Mouse (Mus musculus) large intestine, adult 2 months (tissue): ENCODE results near the gene March9. TPM values are rescaled to one million over a fixed set of nuclear protein-coding genes. Genes with fewer than 3 reads are reported as not detected.

ENCODE experiments used
- DNase-seq: peaks from one replicate; pipeline ENCODE4 v3.0.0-alpha.2; 2012; ENCODE audit warnings: low read depth, low spot score
- WGBS: fragments of 180-500 bp; shearing (Covaris S2); methylation state at CpG from one replicate; pipeline ENCODE4 v1.1.7; 2018; 5-methylcytosine and 5-hydroxymethylcytosine counted together
- polyA plus RNA-seq: library from polyadenylated mRNA; depleted of rRNA; stranded (reverse); fragments of >200 nt; gene quantifications from 2 replicates; pipeline ENCODE4 v1.2.3, GENCODE M21; 2012; rRNA removed

The March9 gene
- polyA plus RNA-seq, 1 experiment, result 3.5 TPM

DNA sequence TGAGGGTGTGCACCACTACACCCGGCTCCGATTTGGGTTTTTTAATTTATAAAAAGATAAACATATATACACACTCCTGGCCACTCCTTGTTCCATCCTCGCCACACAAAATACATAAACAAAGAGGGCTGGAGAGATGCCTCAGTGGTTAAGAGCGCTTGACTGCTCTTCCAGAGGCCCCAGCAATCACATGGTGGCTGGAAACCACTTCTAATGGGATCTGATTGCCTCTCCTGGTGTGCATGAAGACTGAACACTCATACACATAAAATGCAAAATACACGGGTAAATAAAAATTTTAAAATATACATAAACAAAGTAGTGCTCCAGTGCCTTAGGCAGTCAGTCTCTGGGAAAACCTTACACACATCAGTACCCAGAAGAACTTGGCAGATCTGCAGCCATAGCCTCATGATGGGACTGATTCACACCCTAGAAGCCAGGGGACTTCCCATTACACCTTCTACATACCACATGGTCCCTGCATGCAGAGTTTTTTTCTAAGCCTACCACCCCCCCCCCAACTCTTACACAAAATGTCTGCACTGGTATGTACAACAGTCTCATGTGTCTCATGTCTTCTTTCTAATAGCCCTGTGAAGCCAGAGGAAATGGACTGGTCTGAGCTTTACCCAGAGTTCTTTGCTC lies 17.4 kb downstream of the March9 start:
- WGBS, result 5% methylated on average over 5 of the region's 5 CpGs
- DNase-seq, result no peak

DNA sequence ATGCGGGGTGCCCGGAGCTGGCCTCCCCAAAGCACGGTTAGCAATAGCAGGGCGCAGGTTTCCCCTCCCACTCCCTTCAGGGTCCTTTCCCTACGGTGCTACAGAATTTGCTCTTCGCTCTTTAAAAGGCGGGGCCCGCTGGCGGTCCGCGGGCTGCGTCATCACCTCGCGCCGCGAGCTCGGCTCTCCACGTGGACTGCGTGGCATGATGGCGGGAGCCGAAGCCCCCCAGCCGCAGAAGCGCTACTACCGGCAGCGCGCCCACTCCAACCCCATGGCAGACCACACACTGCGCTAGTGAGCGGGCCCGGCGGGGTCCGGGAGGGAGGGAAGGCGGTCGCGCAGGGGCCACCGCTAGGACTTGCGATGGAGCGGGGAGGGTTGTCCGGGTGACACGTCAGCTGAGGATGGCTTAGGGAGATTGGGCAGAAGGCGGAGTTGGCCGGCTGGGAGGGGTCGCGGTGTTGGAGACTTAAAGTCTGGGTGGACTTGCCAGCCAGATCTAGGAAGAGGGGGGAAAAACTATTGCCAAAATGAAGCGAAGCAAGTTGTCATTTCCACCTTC lies 18.1 kb downstream of the March9 start:
- WGBS, result under 1% methylated on average over 44 of the region's 44 CpGs
- DNase-seq, result no peak

DNA sequence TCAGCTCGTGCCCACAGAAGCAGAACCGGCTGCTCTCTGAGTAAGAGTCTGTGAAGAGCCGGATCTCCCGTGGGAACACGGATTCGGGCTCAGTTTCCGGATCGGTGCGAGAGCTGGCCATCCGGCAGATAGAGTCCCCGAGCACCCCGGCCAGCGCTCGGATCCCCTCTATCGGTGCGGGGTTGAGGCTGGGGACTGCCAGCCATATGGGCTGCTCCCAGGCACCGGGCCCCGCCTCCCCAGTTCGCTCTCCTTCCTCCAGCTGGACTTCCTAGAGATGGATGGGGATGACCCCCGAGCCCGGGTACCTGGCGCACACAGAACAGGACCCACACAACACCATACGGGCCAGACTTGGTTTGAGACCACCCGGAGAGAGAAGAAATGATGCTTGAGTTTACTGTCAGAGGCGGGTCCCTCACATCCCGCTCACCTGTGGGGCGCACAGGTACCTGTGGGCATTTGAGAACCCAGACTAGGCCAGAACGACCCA lies 18.7 kb downstream of the March9 start, which contains the start of the genes Mettl1 and Eef1akmt3:
Gene Mettl1 (plus strand): TSS at position 141 of the 493 bp plus-strand sequence.
Gene Eef1akmt3 (minus strand): TSS at position 240 of the 493 bp plus-strand sequence.
- DNase-seq, result no peak
- WGBS, result under 1% methylated on average over 28 of the region's 28 CpGs

DNA sequence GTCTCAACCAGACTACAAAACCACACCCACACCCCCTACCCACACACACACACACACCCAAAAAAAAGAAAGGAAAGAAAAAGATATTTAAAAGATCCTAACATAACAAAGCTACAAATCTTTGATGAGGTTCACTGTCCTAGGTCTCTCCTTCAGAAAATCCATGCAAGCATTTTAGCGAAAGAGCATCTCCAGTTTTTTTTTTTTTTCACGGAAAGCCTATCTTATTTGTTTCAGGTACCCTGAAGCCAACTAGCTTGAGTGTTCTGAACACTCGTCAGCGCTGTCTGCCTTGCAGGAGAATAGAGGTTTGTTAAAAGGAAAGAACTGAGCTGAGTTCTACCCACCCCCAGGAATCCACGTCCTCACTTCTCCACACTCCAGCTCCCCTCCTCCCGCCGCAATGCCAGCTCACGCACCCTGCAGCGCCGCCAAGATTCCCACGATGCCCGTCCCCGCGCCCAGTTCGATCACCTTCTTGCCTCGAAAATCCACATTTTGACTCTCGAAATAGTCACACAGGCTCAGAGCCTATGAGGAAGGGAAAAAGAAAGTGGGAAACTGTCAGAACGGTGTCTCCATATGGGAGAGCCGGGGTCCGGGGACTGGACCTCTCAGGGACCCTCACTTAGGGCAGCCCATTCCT lies 19.3 kb downstream of the March9 start:
- 3% methylated on average over 20 of the region's 20 CpGs for WGBS

DNA sequence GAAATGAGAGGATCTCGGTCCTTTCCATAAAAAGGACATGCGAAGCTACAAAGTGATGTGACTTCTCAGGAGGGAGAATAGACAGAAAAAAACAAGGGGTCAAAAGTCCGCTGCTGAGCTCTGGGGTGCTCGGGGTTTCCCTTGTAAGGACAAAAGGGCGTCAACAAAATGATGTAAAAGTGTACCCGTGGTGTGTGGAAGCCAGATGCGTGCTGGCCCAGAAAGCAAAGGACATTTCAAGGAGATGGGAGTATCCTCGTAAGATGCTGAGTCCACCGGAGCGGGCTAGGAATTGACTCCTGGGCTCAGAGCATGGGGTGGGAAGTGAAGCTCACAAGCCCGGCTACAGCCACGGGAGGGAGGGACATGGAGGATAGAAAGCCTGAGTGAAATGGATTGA lies 22.3 kb downstream of the March9 start:
- 69% methylated on average over 12 of the region's 12 CpGs for WGBS
- no peak for DNase-seq

More for the DNA sequence above, 19.3 kb downstream of the March9 start:
- no peak for DNase-seq

DNA sequence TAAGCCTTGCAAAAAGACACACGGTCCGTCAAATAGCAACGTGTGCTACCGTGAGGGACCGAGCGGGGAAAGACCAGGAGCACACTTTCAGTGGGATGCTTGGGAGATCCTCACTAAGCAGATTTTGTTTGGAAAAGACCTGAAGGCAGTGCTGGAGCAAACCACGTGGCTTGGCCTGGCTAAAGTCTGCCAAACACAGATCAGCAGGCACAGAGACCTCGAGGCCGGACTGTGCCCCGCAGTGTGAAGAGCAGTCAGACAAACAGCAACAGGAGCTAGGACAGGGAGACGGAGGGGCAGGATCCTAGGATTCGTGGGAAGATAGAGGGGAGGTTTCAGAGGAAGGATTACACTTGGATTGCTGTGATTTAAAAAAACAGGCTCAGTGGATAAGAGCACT lies 23.7 kb downstream of the March9 start:
- WGBS, result 80% methylated on average over 12 of the region's 12 CpGs
- no peak for DNase-seq

DNA sequence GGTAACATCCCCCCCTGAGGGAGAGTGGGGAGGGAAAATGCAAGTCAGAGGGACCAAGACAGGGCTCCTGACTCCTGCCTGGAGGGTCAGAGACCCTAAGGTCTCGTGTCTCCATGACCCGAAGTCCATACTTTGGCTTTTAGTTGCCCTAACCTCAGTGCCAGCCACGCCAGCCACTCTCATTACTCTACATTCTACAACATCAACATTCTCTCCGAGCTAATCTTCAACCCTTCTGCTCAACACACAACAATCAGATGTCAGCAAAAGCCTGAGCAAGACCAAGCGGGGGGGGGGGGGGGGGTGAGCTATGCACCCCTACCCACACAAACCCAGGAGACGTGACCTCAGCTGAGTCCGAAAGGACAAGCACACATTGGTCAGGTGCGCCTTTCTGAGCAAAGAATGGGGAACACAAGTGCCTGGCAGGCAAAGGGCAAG lies 26.7 kb downstream of the March9 start:
- 79% methylated on average over 8 of the region's 8 CpGs for WGBS
- no peak for DNase-seq

DNA sequence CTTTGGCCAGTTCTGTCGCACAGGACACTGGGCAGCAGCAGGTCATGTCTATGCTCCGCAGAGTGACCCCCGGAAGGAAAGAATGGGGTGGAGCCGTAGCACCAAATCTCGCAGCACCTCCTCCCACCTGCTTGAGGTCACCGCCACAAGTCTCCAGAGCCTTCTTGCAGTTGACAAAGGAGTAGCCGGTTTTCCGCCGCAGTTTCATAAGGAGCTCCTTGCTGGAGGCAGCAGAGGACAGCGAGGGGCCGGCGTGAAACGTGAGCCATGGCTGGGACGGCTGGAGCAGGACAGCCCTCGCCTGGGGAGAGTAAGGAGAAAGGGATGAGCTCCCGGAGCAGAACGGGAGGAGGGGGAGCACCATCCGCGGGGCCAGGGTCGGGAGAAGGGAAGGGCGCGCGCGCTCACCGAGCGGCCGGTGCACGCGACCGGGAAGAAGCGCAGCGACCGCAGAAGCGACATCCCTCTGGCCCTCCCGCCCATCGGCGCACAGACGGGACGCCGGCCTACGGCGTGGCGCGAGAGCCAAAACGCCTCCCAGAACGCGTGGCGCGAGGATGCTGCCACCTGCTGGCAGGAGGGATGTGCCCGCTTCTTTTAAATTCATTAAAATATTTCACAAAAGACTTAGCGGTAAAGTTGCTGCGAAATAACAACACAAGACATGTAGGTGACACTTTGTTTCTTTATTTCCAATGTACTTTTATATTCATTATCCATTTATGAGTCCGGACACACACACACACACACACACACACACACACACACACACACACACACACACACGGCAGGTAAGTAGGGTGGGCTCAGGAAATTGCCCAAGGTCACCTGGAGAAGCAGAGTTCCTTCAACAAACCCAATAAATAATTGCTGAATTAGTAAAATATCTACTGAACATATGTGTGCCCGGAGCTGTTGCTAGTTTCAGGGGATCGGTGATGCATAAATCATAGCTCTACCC lies 29.4 kb downstream of the March9 start, which contains the start of gene Tsfm:
Gene Tsfm (minus strand): TSS at position 505 of the 961 bp plus-strand sequence.
- WGBS, result 4% methylated on average over 56 of the region's 56 CpGs
- peak; percentile 89 for DNase-seq

DNA sequence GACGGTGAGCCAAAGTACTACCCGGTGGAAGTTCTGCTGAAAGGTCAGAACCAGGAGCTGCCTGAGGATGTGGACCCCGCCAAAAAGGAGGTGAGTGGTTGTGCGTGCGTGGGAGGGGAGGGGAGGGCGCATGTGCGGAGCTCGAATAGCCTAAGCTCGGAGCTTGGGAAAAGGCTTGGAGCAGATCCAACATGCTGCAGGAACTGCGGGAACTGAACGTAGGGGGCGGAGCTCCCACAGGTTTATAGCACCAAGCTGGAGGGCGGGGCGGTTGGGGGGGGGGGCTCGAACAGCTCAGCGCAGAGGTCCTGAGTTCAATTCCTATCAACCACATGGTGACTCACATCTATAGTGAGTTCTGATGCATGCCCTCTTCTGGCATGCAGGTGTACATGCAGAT lies 41.6 kb downstream of the March9 start:
- no peak for DNase-seq
- WGBS, result 59% methylated on average over 16 of the region's 16 CpGs

DNA sequence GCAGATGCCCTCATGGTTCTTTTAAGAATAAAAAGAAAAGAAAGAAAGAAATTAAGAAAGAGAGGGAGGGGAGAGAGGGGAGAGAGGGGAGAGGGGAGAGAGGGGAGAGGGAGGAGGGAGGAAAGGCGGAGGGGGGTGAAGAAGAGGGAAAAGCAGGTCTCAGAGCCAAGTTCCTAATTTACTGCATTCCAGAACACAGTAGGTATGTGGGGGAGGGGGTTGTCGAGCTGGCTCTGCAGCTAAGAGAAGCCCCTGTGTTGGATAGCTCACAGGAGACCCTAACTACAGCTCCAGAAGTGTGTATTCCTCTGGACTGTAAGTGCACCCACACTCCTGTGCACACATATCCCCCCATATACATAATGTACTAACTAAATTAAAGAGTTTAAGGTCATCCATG lies 42.9 kb downstream of the March9 start:
- 28% methylated on average over 2 of the region's 2 CpGs for WGBS

DNA sequence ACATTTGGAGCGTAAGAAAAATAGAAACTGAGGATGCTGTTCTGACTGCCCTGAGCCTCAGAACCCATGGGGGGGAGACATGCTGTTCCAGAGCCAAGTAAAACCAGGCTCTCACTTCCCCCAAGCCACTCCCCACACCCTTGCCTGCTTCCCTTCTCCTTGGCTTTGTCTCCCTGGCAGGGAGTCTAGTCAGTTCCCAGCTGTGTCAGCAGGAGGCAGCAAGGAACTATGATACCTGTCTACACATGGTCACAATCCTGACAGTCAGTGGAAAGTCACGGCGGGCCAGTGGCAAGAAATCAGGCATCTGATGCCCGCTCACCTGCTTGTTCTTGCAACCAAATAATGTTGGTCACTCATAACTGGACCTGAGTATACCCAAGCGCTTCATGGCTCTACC lies 43.5 kb downstream of the March9 start:
- DNase-seq, result no peak
- 54% methylated on average over 5 of the region's 5 CpGs for WGBS

More for the DNA sequence above, 42.9 kb downstream of the March9 start:
- no peak for DNase-seq

Other genes starting within 250 kb of the March9 start
- 7.8 and 9.3 TPM in 2 replicates for gene Atp23, start 158.8 kb downstream of the March9 start, polyA plus RNA-seq
- gene Ctdsp2, start 81.5 kb downstream of the March9 start, polyA plus RNA-seq, result 123 TPM in 2 replicates
- 1.5 and 2.1 TPM in 2 replicates for gene Avil, start 59.5 kb downstream of the March9 start, polyA plus RNA-seq
- 39.0 and 39.4 TPM in 2 replicates for gene Tsfm, start 29.3 kb downstream of the March9 start, polyA plus RNA-seq
- gene Mettl1, start 18.8 kb downstream of the March9 start, polyA plus RNA-seq, result 20.7 and 22.6 TPM in 2 replicates
- 1.4 TPM in 2 replicates for gene Eef1akmt3, start 18.7 kb downstream of the March9 start, polyA plus RNA-seq
- 0.22 and 0.27 TPM in 2 replicates for gene Cyp27b1, start 11.9 kb downstream of the March9 start, polyA plus RNA-seq
- 228 and 258 TPM in 2 replicates for gene Cdk4, start 3.4 kb upstream of the March9 start, polyA plus RNA-seq
- 73.8 and 85.4 TPM in 2 replicates for gene Tspan31, start 10.1 kb upstream of the March9 start, polyA plus RNA-seq
- gene Agap2, start 15.1 kb upstream of the March9 start, polyA plus RNA-seq, result 4.0 and 7.1 TPM in 2 replicates
- 71.3 and 102 TPM in 2 replicates for gene Os9, start 60.9 kb upstream of the March9 start, polyA plus RNA-seq
- 247 and 361 TPM in 2 replicates for gene B4galnt1, start 105.0 kb upstream of the March9 start, polyA plus RNA-seq
- gene Slc26a10, start 120.5 kb upstream of the March9 start, polyA plus RNA-seq, result 0.41 and 0.90 TPM in 2 replicates
- gene Arhgef25, start 129.9 kb upstream of the March9 start, polyA plus RNA-seq, result 16.0 and 20.5 TPM in 2 replicates
- 38.0 and 47.9 TPM in 2 replicates for gene Dtx3, start 135.5 kb upstream of the March9 start, polyA plus RNA-seq
- 38.9 and 42.6 TPM in 2 replicates for gene Pip4k2c, start 151.4 kb upstream of the March9 start, polyA plus RNA-seq
- gene Kif5a, start 203.2 kb upstream of the March9 start, polyA plus RNA-seq, result 1.2 and 2.0 TPM in 2 replicates
- 181 and 201 TPM in 2 replicates for gene Dctn2, start 206.2 kb upstream of the March9 start, polyA plus RNA-seq
- gene Mbd6, start 228.8 kb upstream of the March9 start, polyA plus RNA-seq, result 27.9 and 36.8 TPM in 2 replicates